Mouse (Mus musculus): ENCODE data around the gene Cox11.

Gene Cox11

DNA sequence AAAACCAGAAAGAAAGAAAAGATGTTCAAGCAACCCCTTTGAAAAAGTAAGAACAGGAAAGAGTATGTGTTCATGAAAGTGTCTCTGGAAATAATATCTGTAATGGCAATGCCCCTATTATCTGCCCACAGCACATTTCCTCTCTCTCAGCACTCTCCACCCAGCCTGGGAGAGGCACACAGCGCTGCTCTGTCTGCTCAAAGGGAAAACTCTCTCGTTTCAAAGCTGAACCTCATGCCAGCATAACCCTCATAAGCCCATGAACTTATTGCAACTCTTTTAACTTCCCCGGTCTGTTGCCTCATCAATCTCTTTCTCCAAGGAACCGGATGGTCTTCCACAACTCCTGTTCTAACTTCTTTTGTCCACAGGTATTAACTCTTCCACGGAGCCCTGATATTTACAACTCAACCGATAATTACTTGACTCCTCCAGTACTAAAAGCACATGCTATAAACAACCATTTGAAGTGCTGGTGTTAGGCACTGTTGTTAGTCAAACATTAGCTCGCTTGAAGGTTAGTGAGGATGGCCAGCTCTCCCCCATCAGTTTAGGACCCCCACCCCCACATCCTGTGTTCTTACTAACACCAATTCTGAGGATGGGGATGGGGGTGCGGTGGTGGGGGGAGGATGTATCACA lies 26.5 kb downstream of the Cox11 start:
- no peak for DNase-seq (ENCODE audit: low spot score)

DNA sequence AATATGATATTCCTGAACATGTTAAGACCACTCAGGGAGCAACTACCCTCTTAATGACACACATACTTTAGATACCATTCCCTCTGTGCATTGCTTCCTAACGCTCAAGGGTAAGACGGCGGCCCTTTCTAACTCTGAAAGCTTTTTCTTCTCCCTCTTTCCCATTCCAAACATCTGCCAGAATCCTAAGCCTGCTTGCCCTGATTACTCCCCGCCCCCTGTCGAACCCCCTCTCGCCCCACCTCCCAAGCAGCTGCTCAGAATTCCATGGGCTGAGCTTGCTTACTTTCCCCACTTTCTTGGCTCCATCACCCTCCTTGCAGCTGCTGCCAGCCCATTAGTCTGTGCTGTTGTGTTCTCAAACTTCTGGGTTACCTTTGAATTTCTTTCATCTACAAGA lies 27.2 kb downstream of the Cox11 start:
- no peak for DNase-seq (ENCODE audit: low spot score)

DNA sequence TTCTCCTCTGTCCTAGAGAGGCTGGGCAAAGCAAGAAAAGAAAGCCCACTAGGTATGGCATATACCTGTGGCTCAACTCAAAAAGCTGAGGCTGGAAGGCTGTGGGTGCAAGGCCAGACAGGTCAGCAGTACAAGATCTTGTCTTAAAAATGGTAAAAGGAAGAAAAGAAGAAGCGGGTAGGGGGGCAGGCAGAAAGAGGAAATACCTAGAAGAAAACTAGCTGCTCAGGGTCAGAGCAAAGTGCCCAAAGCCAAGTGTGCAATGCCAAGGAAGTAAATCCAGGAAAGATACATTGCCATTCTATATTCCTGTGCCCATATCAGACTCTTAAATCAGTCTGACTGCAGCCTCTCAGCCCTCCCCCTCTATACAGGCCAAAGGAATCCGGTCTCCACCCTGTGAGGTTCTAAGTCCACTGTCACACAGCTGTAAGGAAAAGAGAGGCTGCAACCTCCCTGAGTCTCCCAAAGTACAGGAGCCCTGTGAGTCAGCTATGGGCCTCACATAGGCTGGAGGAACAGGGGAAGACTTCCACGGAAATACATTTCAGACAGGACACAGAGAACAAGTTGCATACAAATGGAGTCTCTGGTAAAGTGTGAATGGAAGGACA lies 28.3 kb downstream of the Cox11 start:
- no peak for DNase-seq (ENCODE audit: low spot score)

DNA sequence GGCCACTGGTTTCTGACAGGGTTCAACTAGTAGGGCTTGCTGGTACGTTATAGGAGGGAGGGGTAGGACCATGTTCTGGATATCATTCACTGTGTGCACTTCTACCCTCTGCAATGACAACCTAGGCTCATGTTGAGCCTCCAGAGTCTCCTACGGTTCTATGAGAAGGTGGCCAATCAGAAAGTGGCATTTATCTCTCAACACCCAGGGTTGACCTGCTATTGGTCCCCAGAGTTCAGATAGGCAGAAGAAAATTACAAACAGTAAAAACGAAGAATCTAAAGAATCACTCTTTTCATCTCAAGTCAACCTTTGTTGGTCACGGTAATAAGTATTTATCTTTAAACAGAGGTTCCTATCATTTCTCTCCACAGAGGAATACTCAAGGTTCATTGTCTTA lies 28.9 kb downstream of the Cox11 start:
- DNase-seq (ENCODE audit: low spot score) = no peak

DNA sequence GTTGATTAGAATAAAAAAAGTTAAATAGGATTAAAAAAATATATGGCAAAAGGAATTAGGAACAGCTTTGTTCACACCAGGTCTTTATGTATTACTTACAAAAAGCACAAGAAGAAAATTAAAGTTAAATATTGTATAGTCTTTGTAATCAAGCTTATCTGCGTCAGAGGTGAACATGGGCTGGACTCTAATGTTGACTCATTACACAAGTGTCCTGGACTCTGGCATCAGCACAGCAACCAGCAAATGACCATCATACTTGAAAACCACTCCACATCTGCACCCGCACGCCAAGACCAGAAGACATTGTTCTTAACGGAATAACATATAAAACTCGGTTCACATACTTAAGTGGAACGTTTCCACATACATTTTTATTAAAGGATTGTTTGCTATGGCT lies 29.4 kb downstream of the Cox11 start:
- no peak for DNase-seq (ENCODE audit: low spot score)

DNA sequence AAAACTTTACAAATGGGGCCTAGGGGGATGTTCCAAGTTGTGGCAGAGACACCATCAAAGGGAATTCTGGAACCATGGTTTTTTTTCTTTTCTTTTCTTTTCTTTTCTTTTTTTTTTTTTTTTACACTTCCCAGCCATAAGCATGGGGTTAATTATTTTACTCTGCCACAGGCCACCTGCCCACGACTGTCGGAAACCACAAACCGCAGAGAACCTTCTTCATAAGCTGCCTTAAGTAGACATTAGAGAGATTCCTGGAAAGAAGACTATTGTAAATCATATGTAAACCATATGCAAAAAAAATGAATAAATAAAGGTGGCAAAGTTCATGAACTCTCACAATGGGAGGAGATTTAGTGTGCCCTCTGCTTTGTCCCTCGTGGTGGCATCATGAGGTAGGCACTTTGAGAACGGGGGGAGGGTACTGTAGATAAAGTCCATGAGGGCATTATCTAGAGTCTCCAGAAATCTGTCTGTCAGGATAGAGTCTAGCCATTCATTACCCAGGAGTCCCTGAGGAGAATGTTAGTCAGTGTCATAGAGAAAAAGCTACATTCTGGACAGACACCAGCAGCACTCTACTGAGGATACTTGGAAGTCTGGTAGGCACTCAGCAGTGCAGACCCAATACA lies 37.6 kb downstream of the Cox11 start:
- DNase-seq (ENCODE audit: low spot score) = no peak

DNA sequence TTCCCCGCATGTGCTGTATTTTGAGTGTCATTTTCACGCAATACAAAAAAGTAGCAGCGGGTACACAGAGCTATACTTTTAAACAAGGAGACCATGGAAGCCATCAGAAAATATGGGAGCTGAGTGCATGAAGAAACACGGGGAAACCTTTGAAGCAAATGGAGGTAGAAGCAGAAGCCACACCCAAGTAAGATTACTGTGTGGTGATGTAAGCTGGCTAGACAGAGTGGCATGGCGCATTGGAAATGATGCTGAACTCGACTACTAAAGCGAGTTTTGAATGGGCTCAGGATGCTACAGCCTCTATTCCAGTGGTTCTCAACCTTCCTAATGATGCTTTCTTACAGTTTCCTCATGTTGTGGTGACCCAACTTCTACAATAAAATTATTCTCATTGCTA lies 39.1 kb downstream of the Cox11 start:
- no peak for DNase-seq (ENCODE audit: low spot score)

DNA sequence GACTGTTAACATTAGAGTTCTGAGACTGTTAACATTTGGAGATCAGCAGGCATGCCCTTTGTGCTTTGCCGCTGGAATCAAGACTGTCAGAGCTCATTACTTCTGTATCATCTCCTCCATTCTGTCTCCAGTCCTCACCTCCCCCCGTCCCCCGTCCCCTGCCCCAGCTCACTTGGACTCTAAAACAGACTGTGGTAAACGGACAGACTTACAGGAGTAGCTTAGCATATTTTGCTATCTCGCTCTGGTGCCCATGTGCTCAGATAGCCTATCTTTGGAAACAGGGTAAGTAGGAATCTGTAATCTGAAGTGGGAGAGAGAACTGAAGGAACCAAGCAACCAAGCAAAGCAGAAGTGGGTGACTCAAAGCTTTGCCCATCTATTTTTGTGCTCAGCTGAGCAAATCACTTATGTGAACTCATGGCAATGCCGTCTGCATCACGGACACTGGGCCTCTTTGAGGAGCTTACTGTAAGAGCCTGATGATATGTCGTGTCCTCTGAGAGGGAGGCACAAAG lies 39.9 kb downstream of the Cox11 start:
- no peak for DNase-seq (ENCODE audit: low spot score)

DNA sequence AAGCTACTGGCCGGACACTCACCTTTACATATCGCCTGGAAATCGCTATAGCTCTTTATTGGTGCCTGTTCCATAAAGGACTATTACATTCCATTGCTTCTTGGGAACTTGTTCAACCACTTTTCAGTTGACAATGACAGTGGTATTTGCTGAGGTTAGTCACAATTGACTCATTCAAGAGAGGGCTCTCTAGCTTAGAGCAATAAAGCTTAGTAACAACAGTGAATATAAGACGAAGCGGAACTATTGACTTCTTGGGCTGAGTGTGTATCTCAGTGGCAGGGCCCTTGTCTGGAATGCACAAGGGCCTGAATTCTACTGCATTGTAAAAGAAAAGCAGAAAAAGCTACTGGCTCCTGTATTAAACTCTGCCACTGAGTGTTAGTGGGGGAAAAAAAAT lies 40.6 kb downstream of the Cox11 start:
- DNase-seq (ENCODE audit: low spot score) = no peak

DNA sequence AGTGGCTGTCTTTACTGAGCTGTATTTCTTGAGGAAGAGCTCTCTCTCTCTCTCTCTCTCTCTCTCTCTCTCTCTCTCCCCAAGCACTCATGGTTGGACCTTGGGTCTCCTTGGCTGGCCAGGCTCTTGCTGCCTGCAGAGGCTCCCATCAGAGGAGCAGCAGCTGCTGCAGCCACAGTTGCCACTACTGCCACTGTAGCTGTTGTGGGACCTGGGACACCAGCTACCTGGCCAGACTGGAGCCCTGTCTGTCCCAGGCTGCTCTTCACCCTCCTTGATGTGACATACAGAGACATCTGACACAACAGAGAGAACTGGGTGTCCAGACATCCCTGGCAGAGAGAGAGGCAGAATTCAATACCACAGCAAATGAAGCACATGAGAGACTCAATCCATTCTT lies 43.2 kb downstream of the Cox11 start:
- DNase-seq (ENCODE audit: low spot score) = no peak

DNA sequence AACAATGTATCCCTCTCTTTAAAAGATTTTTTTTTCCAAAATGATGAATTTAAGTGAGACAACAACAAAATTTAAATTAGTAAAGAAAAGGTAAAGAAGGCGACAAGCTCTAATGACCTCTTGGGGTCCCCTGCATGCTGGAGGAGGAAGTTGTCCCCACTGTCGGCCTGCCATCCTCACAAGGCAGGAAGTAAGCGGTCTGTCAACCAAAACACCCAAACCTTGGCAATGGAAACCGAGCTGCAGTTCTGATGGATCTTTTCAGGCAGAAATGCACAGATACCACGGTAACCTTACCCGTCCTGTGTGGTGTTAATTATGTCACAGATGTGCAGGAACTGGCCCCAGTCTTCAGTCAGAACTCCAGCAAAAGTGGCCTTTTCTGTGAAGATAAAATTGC lies 46.8 kb downstream of the Cox11 start:
- no peak for DNase-seq (ENCODE audit: low spot score)

DNA sequence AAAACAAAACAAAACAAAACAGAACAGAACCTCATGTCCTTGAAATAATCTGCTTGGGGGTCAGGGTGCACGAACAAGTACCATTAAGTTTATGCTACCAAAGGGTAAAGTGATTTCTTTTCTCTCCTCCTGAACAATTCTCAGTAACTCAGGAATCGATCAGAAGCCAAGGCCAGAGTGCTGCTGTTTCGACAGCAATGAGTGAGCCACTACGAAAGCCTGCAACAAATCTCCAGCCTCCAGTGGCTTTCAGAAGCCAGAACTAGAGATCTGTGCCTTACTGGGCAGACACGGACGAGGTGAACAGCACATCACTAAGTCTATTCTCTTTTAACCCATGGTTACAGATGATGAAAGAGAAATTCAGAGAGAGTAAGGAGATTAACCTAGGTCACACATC lies 47.2 kb downstream of the Cox11 start:
- DNase-seq (ENCODE audit: low spot score) = no peak

DNA sequence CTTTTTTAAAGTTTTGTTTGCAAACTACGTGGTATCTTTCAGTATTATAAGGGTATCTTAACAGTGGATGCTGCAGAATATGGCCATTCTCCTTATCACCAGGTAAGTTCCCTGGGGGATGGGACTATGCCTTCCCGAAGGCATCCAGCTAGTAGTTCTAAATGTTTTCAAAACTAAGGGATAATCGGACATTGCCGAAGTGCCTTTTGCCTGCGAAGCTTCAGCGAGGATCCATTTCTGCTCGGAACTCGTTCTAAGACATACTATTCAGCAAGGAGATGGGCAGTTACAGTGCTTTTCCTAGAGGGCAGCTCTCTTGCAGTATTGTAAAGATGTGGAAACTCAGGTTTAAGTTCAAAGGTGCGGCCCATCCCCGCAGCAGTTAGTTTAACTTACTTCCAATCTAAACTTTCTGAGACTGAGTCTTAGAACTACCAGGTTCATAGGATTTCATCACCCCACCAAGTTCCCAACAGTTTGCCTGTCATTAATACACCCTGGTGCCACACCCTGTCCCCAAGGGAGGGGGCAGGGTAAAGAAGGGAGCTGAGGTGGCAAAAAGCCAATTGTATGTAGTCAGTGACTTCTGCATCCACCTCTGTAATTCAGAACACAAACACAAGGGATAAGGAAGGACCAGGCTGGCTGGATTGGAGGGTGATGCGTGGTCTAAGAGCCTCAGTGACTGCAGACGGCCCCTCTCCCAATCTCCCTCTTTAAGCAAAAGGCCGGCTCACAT lies 48.5 kb downstream of the Cox11 start:
- DNase-seq (ENCODE audit: low spot score) = no peak

DNA sequence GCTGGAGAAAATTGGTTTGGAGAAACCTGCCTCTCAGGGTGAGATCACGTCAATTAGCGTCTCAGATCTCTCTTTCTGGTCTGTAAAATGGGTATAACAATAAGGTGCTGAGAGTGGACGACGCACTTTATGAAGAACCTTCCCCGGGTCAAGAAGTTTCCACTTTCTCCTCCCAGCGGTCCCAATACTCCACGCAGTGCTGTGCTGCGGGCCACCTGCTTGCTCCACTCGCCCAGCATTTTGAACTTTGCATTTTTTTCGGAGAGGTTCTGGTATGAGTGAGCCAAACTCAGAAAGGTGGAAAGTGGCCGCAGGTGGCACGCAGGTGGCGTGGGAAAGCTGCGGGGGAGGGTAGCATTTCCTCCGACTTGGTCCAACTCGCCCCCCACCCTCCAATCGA lies 49.1 kb downstream of the Cox11 start:
- DNase-seq (ENCODE audit: low spot score) = no peak

DNA sequence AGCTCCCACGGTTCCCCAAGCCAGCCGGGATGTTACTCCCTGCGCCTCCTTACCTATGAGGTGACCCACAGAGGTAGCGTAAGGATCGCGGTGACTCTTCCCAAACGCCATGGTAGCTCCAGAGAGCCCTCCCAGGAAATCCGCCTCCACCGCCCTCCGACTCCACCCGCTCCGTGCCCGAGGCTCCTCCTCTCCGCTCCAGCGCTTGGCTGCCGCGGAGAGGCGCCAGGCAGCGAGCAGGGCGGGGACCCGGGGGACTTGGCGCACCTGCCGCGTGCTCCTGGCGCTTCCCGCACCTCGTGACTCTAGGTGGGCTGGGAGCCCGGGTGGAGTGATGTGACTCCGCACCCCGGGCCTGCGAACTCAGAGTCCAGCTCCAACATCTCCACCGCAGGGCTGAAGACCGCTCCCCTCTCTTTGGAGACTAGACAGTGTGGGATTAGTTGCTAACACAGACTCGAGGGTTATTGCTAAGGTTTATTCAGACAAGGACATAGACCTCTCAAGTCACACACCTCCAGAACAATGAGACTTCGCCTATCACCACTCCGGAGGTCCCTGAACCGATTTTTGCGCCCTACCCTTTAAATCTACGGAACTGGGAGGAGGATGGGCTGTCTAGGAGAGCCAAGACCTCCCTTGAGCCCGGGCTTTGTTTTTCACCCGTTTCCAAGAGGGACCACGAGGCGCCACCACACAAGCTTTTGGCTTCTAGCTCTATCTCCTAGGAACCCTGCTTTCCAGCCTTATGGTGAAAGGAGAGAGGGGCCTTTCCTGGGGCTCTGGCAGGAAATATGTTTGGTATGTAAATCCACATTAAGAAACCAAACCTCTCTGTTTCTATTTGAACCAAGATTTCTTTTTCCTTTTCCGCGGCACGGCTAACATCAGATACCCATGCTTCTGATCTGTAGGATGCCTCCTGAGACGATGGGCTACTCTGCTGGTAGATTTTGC lies 49.8 kb downstream of the Cox11 start, which contains the start of gene Tom1l1:
TSS of gene Tom1l1 (minus strand) at position 907 of the 957 bp plus-strand sequence.
- DNase-seq (ENCODE audit: low spot score) = no peak

DNA sequence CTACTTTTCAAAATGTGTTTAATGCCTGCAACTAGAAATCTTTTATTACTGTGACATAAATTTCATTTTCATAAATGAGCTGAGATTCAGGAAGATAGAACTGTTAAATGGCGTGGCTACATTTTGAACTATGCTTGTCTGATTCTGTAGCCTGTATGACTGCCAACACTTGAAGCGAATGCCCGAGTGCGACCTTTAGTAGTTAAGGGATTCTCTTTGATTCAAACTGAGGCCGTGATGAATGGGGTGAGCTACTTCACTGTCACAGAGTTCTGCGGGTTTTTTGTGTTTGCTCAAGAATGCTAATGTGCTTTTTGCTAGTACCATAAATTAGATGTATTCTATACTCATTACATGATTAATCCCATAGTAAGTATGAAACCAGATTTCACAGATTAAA lies 52.4 kb downstream of the Cox11 start:
- DNase-seq (ENCODE audit: low spot score) = no peak

DNA sequence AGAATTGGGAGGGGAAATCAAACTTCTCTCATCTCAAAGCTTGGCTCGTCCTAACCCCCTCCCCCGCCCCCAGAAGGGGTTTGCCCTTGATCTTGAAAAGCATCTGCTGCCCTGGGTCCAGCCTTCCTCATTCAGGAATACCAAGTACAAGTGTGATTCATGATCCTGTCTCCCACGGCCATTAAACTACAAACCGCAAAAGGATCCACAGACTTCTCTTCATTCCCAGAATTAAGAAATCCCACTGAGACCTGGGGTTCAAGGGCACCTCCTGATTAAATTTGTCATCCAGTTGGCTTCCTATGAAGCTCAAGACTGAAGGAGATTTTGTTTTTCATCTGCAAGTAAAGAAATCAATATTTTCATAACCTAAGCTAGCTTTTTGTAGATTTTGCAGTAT lies 56.2 kb downstream of the Cox11 start:
- DNase-seq (ENCODE audit: low spot score) = no peak

Data from T-cell, adult 2 months (primary cell).